Mouse (Mus musculus): ENCODE data around the gene Dctn1.

GRCm38 (mm10) chr6:83118825-83119733, 46.6 kb upstream of the Dctn1 start:
- TF ChIP-seq GATA1 (IDR thresholded peaks at IDR 0.05; ENCODE audit: borderline replicate concordance, low read length) = no peak
- no peak for TF ChIP-seq FLI1 (IDR thresholded peaks at IDR 0.05; ENCODE audit: low read length)
